Mouse (Mus musculus) urinary bladder, adult 18-20 months (tissue): ENCODE results near the gene Zfp346.
A peak's percentile ranks its signal among the peaks of the same experiment; 100 is the strongest.

Experiments used
- DNase-seq, 2 experiments: peaks; one replicate each; pipeline ENCODE4 v3.0.0; 2022; ENCODE audit warnings: low spot score in 2 of 2, mixed read lengths in 2 of 2

Zfp346 gene

DNA sequence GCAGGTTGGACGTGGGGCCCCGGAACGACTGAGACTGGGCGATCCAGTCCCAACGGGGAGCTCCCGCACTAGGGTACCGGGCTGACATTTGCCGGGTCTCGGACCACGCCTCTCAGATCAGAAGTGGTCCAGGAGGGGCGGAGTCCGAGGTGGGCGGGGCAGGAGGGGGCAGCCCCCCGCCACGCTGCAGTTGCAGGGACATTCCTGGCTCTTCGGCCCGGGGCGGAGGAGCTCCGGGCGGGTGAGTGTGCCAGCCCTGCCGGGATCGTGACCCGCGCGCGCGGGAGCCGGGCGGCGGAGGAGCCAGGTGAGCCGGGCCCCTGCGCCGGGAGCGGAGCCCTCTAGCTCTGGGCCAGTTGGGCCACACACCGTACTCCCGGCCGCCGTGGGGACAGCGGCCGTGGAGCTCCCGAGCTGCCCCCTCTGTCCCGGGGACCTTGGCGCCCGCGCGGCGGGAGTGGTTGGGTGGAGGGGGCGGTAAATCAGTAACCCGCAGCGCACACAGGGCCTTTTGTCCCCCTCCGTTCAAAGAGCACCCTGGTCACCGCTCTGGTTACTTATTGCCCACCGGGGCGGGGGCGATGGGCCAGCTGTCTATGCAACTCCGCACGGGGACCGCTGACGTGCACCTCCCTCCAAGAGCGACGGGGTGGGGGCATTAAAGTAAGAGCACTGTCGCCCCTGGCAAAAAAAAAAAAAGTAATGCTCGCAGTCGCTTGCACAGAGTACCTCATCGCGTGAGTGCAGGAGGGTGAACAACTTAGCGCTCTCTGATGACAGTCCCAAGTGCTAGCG is 47.7 kb downstream of the Zfp346 start, which contains the start of gene Fgfr4:
Gene Fgfr4, plus strand, starts transcription at position 20 of the 795 bp plus-strand sequence.
- DNase-seq, result peak in 1 of 2 experiments; percentile 27

DNA sequence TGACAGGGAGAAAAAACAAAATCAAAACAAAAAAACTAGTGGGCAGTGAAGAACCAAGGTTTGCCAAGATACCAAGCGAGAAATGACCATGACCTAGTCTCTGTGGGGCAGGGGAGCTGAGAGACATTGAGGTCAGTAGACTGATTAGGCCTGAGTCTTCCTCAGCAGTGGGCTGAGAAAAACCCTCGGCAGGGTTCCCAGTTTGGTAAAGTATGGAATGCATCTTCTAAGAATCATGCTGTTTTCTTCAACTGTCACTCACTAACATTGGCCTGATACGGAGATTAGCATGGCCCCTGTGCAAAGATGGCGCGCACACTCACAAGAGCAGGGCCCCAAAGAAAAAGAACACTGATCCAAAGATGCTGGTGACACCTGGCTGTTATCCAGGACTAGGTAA is 48.8 kb downstream of the Zfp346 start:
- no peak for DNase-seq

DNA sequence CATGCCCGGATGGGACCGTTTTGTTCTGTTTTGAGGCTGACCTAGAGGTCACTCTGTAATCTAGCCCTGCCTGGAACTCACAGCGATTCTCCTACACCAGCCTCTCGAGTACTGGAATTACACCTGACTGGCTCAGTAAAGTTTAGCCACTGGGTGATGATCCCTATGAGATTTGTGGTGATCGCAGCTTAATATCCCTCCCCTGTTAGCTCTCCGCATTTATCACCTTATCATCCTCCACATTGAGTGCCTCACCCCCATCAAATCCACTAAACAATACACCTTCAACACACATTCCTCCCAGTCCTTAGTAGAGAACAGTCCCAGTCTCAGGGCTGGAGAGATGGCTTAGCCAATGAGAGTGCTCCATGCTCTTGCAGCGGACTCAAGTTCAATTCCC is 57.3 kb downstream of the Zfp346 start:
- no peak for DNase-seq

DNA sequence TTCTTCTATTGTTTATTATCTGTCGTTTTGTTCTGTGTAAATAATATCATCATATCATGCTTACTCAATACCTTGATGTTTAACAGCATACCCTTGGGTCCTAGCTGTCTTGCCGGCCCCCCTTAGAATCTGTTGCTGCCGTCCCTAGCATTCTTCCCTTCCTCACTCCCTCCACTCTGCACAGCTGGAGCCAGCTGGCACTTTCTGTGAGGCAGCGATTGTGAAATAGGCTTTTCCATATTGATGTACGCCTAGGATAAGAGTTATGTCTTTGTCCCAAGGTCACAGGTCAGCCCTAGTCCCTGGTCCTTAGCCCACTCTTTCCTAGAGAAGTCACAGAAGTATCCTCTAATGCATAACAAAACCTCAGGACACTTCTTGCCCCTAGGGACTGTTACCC is 58.4 kb downstream of the Zfp346 start:
- no peak for DNase-seq

DNA sequence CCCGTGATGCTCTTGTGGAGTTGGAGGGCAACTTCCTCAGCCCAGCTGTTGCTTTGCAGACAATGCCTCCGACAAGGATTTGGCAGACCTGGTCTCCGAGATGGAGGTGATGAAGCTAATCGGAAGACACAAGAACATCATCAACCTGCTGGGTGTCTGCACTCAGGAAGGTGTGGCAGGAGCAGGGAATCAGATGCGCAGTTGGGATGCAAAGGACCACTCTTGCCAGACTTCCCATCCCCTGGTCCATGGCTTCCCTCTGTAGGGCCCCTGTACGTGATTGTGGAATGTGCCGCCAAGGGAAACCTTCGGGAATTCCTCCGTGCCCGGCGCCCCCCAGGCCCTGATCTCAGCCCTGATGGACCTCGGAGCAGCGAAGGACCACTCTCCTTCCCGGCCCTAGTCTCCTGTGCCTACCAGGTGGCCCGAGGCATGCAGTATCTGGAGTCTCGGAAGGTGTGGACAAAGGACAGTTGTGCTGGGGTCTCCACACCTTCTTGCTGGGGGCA is 60.8 kb downstream of the Zfp346 start:
- no peak for DNase-seq

DNA sequence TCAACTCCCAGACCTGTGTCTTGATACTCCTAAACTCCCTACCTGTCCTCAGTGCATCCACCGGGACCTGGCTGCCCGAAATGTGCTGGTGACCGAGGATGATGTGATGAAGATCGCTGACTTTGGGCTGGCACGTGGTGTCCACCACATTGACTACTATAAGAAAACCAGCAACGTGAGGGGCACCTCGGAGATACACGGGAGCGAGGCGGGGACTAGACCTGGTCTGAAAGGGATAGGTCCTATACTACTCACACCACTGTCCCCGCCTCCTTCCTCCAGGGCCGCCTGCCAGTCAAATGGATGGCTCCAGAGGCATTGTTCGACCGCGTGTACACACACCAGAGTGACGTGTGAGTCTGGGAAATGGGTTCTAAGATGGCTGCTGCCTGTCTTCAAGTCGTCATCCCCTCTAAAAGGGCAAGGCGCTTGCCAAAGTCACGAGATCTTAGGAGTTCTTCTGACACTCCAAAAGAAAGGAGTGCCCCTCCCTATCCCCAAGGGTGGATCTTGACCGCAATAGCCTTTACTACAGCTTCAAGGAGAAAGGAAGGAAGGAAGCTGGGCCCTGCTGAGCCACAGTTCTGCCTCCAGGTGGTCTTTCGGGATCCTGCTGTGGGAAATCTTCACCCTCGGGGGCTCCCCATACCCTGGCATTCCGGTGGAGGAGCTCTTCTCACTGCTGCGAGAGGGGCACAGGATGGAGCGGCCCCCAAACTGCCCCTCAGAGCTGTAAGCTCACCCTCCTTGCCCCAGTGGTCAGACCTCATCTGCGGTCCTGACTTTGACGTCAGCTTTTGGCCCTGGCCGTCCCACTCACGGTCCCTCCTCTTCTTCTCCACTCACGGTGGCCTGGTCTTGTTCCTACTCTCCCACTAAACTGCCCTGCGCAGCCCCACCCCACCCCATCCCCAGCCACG is 62.0 kb downstream of the Zfp346 start:
- DNase-seq, result no peak

DNA sequence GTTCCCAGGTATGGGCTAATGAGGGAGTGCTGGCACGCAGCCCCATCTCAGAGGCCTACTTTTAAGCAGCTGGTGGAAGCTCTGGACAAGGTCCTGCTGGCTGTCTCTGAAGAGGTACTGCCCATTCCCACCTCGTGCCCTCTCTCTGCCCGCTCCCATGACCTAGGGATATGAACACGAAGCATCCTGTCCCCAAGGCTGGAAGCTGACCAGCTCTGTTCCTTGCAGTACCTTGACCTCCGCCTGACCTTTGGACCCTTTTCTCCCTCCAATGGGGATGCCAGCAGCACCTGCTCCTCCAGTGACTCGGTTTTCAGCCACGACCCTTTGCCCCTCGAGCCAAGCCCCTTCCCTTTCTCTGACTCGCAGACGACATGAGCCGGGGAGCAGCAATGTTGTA is 62.7 kb downstream of the Zfp346 start:
- no peak for DNase-seq

DNA sequence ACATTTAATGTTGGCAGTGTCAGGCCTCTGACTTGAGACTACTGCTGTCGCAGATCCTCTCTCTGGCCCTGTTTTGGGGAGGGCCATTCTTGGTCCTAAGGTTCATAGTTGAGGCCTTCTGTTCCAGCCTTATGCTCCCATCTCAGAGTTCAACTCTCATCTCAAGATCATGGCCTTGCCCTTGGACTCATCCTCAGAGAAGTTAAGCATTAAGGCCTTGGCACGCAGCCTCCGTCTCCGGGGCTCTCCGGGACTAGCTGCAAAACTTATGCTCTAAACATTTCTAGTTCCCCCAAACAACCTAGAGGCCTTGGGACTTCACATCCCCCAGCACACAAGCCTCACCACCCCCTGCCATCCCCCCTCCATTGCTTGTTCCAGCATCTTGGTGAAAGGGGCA is 63.1 kb downstream of the Zfp346 start:
- DNase-seq, result no peak

DNA sequence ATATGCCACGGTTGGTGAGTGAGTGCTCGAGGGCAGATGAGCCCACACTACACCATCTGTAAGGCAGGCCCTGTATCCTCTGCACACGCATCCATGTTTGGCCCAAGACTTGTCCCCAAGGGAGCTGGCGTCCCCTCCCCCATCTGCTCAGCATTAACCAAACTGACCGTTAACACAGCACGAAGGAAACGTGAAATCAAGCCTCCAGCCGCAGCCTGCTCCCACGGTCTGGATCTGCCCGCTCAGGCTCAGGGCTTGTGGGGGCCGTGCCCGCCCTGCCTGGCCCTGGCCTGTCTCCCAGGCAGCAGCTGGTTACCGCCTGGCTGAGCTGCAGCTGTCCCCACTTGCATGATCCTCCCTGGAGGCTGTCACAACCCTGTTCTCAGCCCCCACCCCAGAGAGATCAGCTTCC is 63.9 kb downstream of the Zfp346 start:
- DNase-seq, result no peak

DNA sequence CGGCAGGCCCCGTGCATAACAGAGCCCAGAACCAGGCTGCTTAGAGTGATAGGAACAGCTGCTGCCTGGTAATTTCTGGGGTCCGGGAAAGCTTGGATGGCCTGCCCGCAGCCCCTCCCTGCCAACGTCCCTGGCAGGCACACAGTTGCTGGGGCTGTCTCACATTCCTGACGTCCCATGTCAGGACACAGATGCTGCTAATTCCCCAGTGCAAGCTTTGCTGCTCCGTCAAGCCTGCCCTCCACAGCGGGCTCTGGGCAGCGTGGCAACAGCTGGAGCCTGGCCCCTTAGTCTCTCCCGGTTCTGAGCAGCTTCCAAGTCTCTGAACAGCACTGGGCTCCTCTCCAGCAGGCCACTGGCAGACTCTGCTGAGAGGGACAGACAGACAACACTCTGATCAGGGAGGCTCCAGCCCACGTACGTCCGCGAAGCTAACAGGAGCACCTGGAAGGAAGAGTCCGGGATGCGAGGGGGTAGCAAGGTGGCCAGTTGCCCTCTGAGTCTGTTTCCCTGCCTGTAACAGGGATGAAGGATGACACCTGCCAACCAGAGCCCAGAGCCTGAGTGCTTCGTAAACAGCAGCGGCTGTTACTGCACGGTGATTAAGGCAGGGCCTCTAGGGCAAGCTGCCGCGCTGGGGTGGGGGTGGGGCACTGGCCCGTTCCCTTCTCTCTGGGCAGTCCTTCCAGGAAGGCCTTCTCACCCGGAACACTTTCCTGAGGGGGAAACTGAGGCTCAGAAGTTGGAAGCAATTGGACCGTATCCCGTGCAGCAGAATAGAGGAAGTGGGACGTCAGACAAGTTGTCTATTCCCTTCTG is 66.6 kb downstream of the Zfp346 start:
- no peak for DNase-seq

DNA sequence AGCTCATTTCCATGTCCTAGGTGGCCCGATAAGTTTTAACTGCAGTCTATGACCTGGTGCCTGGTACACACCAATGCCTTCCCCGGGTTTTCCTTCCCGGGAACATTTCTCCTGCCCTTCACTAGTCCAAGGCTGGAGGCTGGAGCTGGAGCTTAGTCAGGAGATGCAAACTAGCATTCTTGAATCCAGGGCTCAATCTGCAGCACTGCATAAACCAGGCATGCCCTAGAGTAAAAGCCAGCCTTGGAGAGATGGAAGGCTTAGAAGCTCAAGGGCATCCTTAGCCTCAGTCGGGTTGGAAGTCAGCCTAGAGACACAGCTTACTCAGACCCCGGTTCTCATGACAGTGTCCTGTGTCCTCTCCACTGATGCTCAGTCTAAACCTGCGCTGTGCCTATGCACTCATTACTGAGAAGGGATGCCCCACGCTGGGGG is 67.2 kb downstream of the Zfp346 start:
- no peak for DNase-seq

DNA sequence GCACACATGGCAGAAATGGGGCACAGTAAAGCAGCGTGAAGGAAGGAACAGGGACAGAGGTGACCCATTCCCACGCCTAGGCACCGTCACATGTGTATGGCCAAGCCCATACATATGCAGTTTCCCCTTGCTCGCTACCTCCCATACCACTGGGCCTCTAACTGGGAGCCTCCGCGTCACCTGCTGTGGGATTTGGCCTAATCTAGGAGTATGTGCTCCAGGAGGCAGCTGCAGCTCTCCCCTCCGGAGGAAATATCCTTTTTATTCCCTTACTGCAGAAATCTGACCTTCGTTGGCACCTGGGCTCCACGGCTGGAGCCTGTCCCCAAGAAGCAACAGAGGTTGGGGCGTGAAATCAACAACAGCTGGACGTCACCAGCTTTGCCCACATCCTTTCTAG is 69.2 kb downstream of the Zfp346 start:
- no peak for DNase-seq

DNA sequence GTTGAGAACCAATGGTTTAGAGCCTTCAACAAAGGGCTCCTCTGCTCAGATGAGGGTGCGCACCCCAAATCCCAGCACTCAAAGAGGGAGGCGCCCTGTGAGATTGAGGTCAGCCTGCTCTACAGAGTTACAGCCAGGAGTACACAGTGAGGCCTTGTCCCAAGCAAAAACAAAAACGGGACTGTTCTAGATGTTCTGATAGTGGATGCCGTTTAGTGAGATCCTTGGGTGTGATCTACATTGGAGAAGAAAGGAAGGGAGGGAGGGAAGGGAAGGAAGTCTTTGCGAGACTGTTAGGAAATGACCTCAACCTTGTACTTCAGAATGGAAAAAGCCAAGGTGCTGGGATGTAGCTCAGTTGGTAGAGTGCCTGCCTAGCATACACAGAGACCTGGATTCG is 71.2 kb downstream of the Zfp346 start:
- no peak for DNase-seq

DNA sequence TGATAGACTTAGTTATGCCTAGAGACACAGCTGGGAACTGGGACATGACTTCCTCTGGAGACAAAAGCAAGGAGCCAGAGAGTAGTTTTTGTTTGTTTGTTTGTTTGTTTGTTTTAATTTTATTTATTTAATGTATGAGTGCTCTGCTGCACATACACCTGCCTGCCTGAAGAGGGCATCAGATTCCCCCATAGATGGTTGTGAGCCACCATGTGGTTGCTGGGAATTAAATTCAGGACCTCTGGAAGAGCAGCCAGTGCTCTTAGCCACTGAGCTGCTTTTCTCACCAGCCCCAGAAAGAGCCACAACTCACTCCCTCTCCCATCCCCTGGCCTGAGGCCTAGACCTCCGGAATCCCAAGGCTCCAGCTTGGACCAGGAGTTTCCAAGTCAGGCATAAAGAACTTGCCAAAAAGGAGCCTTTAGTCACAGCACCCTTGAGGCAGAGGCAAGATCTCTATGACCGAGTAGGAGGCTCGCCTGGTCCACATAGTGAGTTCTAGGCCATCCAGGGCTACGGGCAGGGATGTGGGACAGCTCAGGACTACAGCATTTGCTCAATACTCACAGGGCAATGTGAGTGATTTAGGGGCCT is 72.9 kb downstream of the Zfp346 start:
- DNase-seq, result no peak

DNA sequence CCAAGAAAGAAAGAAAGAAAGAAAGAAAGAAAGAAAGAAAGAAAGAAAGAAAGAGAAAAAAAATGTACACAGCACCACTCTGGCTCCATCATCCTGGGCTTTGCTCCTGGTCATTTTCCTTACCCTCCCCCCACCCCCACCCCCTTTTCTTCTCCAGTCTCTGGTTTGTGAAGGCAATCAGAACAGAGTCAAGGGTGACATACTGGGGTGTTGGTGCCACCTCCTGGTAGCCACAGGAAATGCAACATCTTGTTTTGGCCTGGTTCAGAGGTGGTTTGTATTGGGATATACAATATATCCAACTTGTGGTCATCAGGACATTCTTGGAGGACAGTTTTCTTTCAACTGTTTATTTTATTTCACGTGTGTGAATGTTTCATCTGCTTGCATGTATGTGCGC is 73.4 kb downstream of the Zfp346 start:
- peak; percentile 44 to 52 for DNase-seq

DNA sequence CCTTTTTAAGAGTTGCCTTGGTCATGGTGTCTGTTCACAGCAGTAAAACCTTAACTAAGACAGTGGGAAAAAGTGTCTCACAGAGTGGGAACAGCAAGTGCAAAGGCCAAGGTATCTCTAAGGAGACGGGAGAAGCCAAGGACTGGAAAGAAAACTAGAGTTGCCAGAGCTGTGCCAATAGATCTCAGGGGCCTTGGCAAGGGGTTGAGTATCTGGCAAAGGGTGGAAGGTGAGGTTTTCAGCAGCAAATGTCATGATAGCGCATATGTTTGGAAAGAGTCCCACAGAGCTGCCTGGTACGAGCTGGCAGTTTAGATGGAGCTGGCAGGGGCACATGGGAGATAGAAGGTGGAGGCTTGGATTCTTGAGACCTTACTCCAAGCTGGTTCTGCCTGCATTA is 74.5 kb downstream of the Zfp346 start:
- DNase-seq, result no peak

DNA sequence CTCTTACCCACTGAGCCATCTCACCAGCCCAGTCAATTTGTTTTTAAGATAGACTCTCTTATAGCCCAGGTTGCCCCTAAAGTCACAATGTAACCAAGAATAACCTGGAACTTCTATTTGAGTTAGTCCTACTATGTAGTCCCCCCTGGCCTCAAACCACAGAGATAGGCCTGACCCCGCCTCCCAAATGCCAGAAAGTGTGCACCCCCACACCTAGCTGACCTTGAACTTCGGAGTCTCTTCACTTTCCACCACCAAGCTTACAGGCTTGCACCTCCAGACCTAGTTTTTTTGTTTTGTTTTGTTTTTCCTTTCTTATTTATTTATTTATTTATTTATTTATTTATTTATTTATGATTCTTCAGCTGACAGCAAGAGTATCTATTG is 76.7 kb downstream of the Zfp346 start:
- no peak for DNase-seq

DNA sequence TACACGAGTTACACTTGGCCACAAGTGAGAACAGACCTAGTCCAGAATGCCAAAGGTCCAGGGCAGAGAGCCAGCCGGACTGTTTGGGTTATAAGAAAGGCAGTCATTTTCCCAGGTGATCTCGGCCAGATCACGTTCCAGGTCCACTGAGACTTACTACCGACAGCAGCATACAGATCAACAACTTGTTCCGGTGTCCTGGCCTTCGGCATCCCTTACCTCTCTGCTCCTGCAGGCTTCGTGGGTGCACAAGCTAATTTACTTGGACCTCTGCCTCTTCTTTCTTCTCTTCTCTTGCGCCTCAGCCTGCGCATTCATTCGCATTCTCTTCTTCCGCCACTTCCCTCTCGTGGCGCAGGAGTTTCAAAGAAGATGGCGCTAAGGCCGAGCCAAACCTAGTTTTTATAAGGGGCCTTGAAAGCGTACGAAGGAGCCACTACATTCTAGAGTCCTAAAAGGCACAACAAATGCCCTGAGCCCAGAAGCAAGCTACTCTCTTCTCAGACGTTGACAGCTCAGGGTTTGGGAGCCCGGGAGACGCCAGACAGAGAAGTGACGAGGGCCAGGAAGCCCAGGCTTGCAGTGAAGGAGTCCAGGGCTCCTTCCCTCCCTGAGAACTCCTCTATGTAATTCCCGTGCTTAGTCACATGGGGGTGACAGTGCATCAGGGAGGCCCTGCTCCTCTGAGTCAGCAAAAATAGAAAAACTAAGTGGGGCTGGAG is 77.2 kb downstream of the Zfp346 start:
- peak; percentile 70 to 75 for DNase-seq

DNA sequence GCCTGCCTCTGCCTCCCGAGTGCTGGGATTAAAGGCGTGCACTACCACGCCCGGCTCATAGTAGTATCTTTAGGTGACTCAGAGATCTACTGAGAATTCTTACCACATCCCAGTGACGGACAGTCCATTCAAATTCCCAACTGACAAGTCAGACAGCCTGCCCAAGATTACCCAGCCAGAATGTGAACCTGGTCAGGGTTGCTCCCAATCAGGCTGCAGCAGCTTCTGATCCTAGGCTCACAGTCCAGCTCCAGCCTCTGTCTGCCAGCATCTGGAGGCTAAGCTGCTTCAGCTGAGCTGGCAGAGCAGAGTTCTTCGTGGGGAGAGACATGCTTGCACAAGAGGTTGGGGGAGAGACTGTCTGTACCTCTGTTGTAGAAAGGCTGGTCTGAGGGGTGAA is 78.3 kb downstream of the Zfp346 start:
- DNase-seq, result no peak
